Mouse (Mus musculus) limb, embryonic 14.5 days (tissue): ENCODE data around the gene Vps13d. TPM values are rescaled to one million over a fixed set of nuclear protein-coding genes. Genes with fewer than 3 reads are reported as not detected.

Source experiments
- ATAC-seq: fragments of 200-750 bp; cut with Nextera tagmentation; 2 replicates; pipeline ENCODE4 v1.8.0; 2017; ENCODE audit warnings: low read depth, moderate number of reproducible peaks, moderate TSS enrichment; ENCODE audit not compliant: low FRiP score
- DNase-seq: peaks from one replicate; pipeline ENCODE4 v3.0.0-alpha.2; 2015; ENCODE audit warnings: low spot score
- H3K27ac ChIP-seq: fragments of 300-500 bp; sonication (generic); replicated peaks from 2 replicates; pipeline ENCODE4 v1.5.1; 2014; ENCODE audit warnings: low read depth, mild to moderate bottlenecking, low read length, moderate library complexity, mixed read lengths
- H3K27me3 ChIP-seq: fragments of 300-500 bp; sonication (generic); 2 replicates; pipeline ENCODE4 v1.6.1; 2014; ENCODE audit warnings: low read length, mixed read lengths; ENCODE audit not compliant: control insufficient read depth, insufficient read depth
- H3K36me3 ChIP-seq: fragments of 300-500 bp; sonication (generic); 2 replicates; pipeline ENCODE4 v1.6.1; 2014; ENCODE audit warnings: mild to moderate bottlenecking, low read length, moderate library complexity, mixed read lengths; ENCODE audit not compliant: control insufficient read depth, insufficient read depth
- H3K4me1 ChIP-seq: fragments of 300-500 bp; sonication (generic); 2 replicates; pipeline ENCODE4 v1.6.1; 2014; ENCODE audit warnings: antibody characterized with exemption, low read length, mixed read lengths; ENCODE audit not compliant: control insufficient read depth, insufficient read depth
- H3K4me2 ChIP-seq: fragments of 300-500 bp; sonication (generic); replicated peaks from 2 replicates; pipeline ENCODE4 v1.6.1; 2014; ENCODE audit warnings: low read depth, mild to moderate bottlenecking, low read length, moderate library complexity; ENCODE audit not compliant: severe bottlenecking
- H3K4me3 ChIP-seq: fragments of 300-500 bp; sonication (generic); replicated peaks from 2 replicates; pipeline ENCODE4 v1.5.1; 2014; ENCODE audit warnings: low read length
- H3K9ac ChIP-seq: fragments of 300-500 bp; sonication (generic); 2 replicates; pipeline ENCODE4 v1.6.1; 2014; ENCODE audit warnings: mild to moderate bottlenecking, low read depth, low read length, moderate library complexity; ENCODE audit not compliant: severe bottlenecking
- H3K9me3 ChIP-seq: fragments of 300-500 bp; sonication (generic); 2 replicates; pipeline ENCODE4 v1.6.1; 2016; ENCODE audit warnings: low read length; ENCODE audit not compliant: control insufficient read depth
- POLR2A ChIP-seq: fragments of 200-500 bp; IDR thresholded peaks from 2 replicates; pipeline ENCODE4 v1.8.0; 2012; ENCODE audit warnings: inconsistent platforms, mild to moderate bottlenecking, moderate library complexity, borderline replicate concordance; ENCODE audit not compliant: insufficient read depth, insufficient read length; ENCODE audit errors: extremely low read depth
- WGBS: fragments of 180-500 bp; shearing (Covaris S2); extraction: QIAGEN DNeasy Blood & Tissue Kit; methylation state at CpG from one replicate; pipeline ENCODE4 v1.1.7; 2014; 5-methylcytosine and 5-hydroxymethylcytosine counted together
- polyA plus RNA-seq, 2 experiments: library from polyadenylated mRNA; depleted of rRNA in 1 of 2; stranded (reverse) in 1 of 2; unstranded in 1 of 2; fragments of >200 nt; fragmentation: Nextera tagmentation in 1 of 2; extraction: Ambion mirVana in 1 of 2; gene quantifications; 2 replicates each; pipeline versions ENCODE4 v1.2.1 to v1.2.3; 2012 to 2014

Gene Vps13d
- polyA plus RNA-seq, 2 experiments, result 16.8 to 26.3 TPM

DNA sequence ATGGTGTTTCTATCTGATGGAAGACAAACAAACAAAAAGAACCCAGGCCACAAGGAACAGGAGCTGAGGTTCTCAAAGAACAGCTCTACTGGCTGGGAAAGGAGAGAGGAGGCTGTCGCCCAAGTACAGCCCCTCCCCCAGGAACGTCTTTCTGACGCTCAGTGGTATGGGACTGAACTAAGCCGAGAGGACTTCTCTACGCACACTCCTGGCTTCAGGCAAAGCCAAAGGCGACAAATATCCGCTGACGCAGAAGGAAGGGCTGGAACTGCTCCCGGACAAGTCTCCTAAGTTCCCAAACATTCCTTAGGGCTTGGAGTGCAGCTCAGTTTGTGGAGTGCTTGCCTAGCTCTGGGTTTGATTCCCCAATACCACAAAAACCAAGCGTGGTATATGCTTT lies 264.4 kb downstream of the Vps13d start:
- no peaks in the 10 kb centered on the region for H3K9me3 ChIP-seq
- peak; percentile 81 for ATAC-seq
- WGBS, result 15% methylated on average over 10 of the region's 10 CpGs
- H3K9ac ChIP-seq, result no peak overlapping the region
- peaks cover 13% of the 10 kb centered on the region for H3K4me1 ChIP-seq
- no peaks in the 10 kb centered on the region for H3K27me3 ChIP-seq
- no peak overlapping the region for H3K4me3 ChIP-seq
- TF ChIP-seq POLR2A, result no peak
- peaks cover 30% of the 10 kb centered on the region for H3K36me3 ChIP-seq
- H3K27ac ChIP-seq, result peak overlapping the region; percentile 52; the same call in 1 of the 2 replicates
- H3K4me2 ChIP-seq, result no peak overlapping the region; the same call in 1 of the 2 replicates
- peak; percentile 83 for DNase-seq

- Histone ChIP-seq H3K36me3 (peaks cover 30% of the 10 kb centered on the region), H3K9me3 (no peaks in the 10 kb centered on the region), H3K27me3 (no peaks in the 10 kb centered on the region), H3K4me3 (no peak overlapping the region), H3K9ac (no peak overlapping the region), H3K27ac (peak overlapping the region; percentile 52), H3K4me2 (no peak overlapping the region), H3K4me1 (peaks cover 13% of the 10 kb centered on the region)
- WGBS, result 90% methylated on average over 1 of the region's 1 CpGs
- ATAC-seq (no peak), DNase-seq (no peak)
- TF ChIP-seq POLR2A, result no peak
Measured at GRCm38 (mm10) chr4:144929811-144930221, 265.0 kb downstream of the Vps13d start.

DNA sequence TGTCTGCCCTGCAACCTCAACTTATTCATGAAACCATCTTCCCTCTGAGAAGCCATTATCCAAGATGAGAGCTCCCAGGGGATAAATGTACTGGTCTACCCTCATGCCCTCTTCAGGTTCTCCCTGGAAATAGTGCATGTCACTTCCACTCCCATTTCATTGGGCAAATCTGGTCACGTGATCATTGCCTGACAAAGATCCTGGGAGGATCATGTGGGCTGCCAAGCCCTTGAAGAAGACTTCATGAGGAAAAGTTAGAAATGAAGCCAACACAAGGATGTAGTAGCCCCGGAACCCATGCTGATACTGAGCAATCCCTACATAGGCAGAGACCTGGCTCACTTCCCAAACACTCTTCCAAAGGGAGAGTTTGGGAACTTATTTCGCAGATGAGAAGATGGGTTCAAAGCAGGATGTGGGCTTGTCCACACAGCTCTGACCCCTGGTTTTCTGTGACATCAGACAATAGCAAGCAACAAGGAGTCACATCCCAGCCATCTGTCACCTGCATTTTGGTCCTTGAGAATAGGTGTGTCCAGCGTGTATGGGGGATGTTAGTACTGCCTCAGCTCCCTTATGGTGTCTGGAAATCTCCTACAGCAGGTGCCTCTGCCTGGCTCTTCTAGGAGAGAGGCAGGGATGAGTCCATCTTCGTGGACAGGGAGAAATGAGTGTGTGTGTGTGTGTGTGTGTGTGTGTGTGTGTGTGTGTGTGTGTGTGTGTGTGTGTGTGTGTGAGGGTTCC lies 265.9 kb downstream of the Vps13d start:
- no peak for ATAC-seq
- H3K4me2 ChIP-seq, result no peak overlapping the region
- no peaks in the 10 kb centered on the region for H3K27me3 ChIP-seq
- TF ChIP-seq POLR2A, result no peak
- no peak overlapping the region for H3K4me3 ChIP-seq
- WGBS, result 90% methylated on average over 5 of the region's 5 CpGs
- no peaks in the 10 kb centered on the region for H3K9me3 ChIP-seq
- no peak overlapping the region for H3K9ac ChIP-seq
- peaks cover 13% of the 10 kb centered on the region for H3K4me1 ChIP-seq
- H3K27ac ChIP-seq, result no peak overlapping the region
- DNase-seq, result no peak
- peaks cover 32% of the 10 kb centered on the region for H3K36me3 ChIP-seq

Other genes starting within 250 kb of the Vps13d start
- gene Tnfrsf1b, start 51.9 kb upstream of the Vps13d start, polyA plus RNA-seq (2012; rRNA removed), result 3.5 and 5.4 TPM in 2 replicates
- gene Tnfrsf1b, start 51.9 kb upstream of the Vps13d start, polyA plus RNA-seq (2014; fragmentation: Nextera tagmentation; extraction: Ambion mirVana), result 3.8 and 3.9 TPM in 2 replicates
- 0.16 and 0.19 TPM in 2 replicates for gene Tnfrsf8, start 120.2 kb upstream of the Vps13d start, polyA plus RNA-seq (2012; rRNA removed)
- 0.10 and 0.14 TPM in 2 replicates for gene Tnfrsf8, start 120.2 kb upstream of the Vps13d start, polyA plus RNA-seq (2014; fragmentation: Nextera tagmentation; extraction: Ambion mirVana)